Mouse (Mus musculus): Measurements from ENCODE around the gene Ppp1r1c. TPM values are rescaled to one million over a fixed set of nuclear protein-coding genes. Genes with fewer than 3 reads are reported as not detected.

The Ppp1r1c gene
- polyA plus RNA-seq, 1 experiment from 2014 or later, result not detected

GRCm38 (mm10) chr2:79751685-79752084, 44.1 kb downstream of the Ppp1r1c start:
- H3K9me3 ChIP-seq (ENCODE audit: control insufficient read depth, low read length), result no peaks in the 10 kb centered on the region
- H3K4me1 ChIP-seq (replicated peaks; ENCODE audit: control insufficient read depth, insufficient read depth), result no peaks in the 10 kb centered on the region
- DNase-seq (ENCODE audit: low spot score) (no peak), ATAC-seq (ENCODE audit: low FRiP score, low TSS enrichment) (no peak)
- no peak overlapping the region for H3K9ac ChIP-seq (ENCODE audit: low read length)
- no peak overlapping the region for H3K4me2 ChIP-seq (replicated peaks; ENCODE audit: low read depth)
- H3K36me3 ChIP-seq (ENCODE audit: control insufficient read depth, insufficient read depth, low read length), result no peaks in the 10 kb centered on the region
- WGBS, result 74% methylated on average over 3 of the region's 3 CpGs
- TF ChIP-seq EP300 (optimal IDR thresholded peaks at IDR 0.05), result no peak
- TF ChIP-seq CTCF (IDR thresholded peaks at IDR 0.05; ENCODE audit: low read depth), result no peak
- no peak overlapping the region for H3K27ac ChIP-seq (replicated peaks)
- no peak overlapping the region for H3K4me3 ChIP-seq (ENCODE audit: low read depth, low read length)
- H3K27me3 ChIP-seq (ENCODE audit: control insufficient read depth, insufficient read depth, low read length), result no peaks in the 10 kb centered on the region

- no peaks in the 10 kb centered on the region for H3K9me3 ChIP-seq (ENCODE audit: control insufficient read depth, low read length)
- no peak for DNase-seq (ENCODE audit: low spot score)
- H3K27me3 ChIP-seq (ENCODE audit: control insufficient read depth, insufficient read depth, low read length), result no peaks in the 10 kb centered on the region
- H3K9ac ChIP-seq (ENCODE audit: low read length), result no peak overlapping the region
- H3K4me3 ChIP-seq (ENCODE audit: low read depth, low read length), result no peak overlapping the region
- TF ChIP-seq EP300 (optimal IDR thresholded peaks at IDR 0.05) (no peak), CTCF (IDR thresholded peaks at IDR 0.05; ENCODE audit: low read depth) (no peak)
- no peaks in the 10 kb centered on the region for H3K36me3 ChIP-seq (ENCODE audit: control insufficient read depth, insufficient read depth, low read length)
- H3K27ac ChIP-seq (replicated peaks), result no peak overlapping the region
- 53% methylated on average over 4 of the region's 4 CpGs for WGBS
- ATAC-seq (ENCODE audit: low FRiP score, low TSS enrichment), result no peak
- H3K4me2 ChIP-seq (replicated peaks; ENCODE audit: low read depth), result no peak overlapping the region
- H3K4me1 ChIP-seq (replicated peaks; ENCODE audit: control insufficient read depth, insufficient read depth), result no peaks in the 10 kb centered on the region
Measured at GRCm38 (mm10) chr2:79760018-79760417, 52.4 kb downstream of the Ppp1r1c start.

- no peak for TF ChIP-seq CTCF (IDR thresholded peaks at IDR 0.05; ENCODE audit: low read depth)
- TF ChIP-seq EP300 (optimal IDR thresholded peaks at IDR 0.05), result no peak
- Histone ChIP-seq H3K4me1 (replicated peaks; ENCODE audit: control insufficient read depth, insufficient read depth) (no peaks in the 10 kb centered on the region), H3K36me3 (ENCODE audit: control insufficient read depth, insufficient read depth, low read length) (no peaks in the 10 kb centered on the region), H3K4me3 (ENCODE audit: low read depth, low read length) (no peak overlapping the region), H3K27me3 (ENCODE audit: control insufficient read depth, insufficient read depth, low read length) (no peaks in the 10 kb centered on the region), H3K9ac (ENCODE audit: low read length) (no peak overlapping the region), H3K9me3 (ENCODE audit: control insufficient read depth, low read length) (no peaks in the 10 kb centered on the region), H3K4me2 (replicated peaks; ENCODE audit: low read depth) (no peak overlapping the region), H3K27ac (replicated peaks) (no peak overlapping the region)
- WGBS, result 51% methylated on average over 6 of the region's 6 CpGs
- ATAC-seq (ENCODE audit: low FRiP score, low TSS enrichment) (no peak), DNase-seq (ENCODE audit: low spot score) (no peak)
Measured at GRCm38 (mm10) chr2:79762723-79763388, 55.3 kb downstream of the Ppp1r1c start.

- WGBS, result 51% methylated on average over 3 of the region's 3 CpGs
- TF ChIP-seq CTCF (IDR thresholded peaks at IDR 0.05; ENCODE audit: low read depth) (no peak), EP300 (optimal IDR thresholded peaks at IDR 0.05) (no peak)
- no peaks in the 10 kb centered on the region for H3K36me3 ChIP-seq (ENCODE audit: control insufficient read depth, insufficient read depth, low read length)
- no peak overlapping the region for H3K4me2 ChIP-seq (replicated peaks; ENCODE audit: low read depth)
- no peaks in the 10 kb centered on the region for H3K27me3 ChIP-seq (ENCODE audit: control insufficient read depth, insufficient read depth, low read length)
- ATAC-seq (ENCODE audit: low FRiP score, low TSS enrichment) (no peak), DNase-seq (ENCODE audit: low spot score) (no peak)
- no peak overlapping the region for H3K27ac ChIP-seq (replicated peaks)
- H3K4me3 ChIP-seq (ENCODE audit: low read depth, low read length), result no peak overlapping the region
- H3K9ac ChIP-seq (ENCODE audit: low read length), result no peak overlapping the region
- no peaks in the 10 kb centered on the region for H3K9me3 ChIP-seq (ENCODE audit: control insufficient read depth, low read length)
- no peaks in the 10 kb centered on the region for H3K4me1 ChIP-seq (replicated peaks; ENCODE audit: control insufficient read depth, insufficient read depth)
Measured at GRCm38 (mm10) chr2:79765032-79765431, 57.5 kb downstream of the Ppp1r1c start.

- no peaks in the 10 kb centered on the region for H3K9me3 ChIP-seq (ENCODE audit: control insufficient read depth, low read length)
- no peaks in the 10 kb centered on the region for H3K27me3 ChIP-seq (ENCODE audit: control insufficient read depth, insufficient read depth, low read length)
- 53% methylated on average over 7 of the region's 7 CpGs for WGBS
- no peak overlapping the region for H3K4me2 ChIP-seq (replicated peaks; ENCODE audit: low read depth)
- DNase-seq (ENCODE audit: low spot score), result no peak
- H3K9ac ChIP-seq (ENCODE audit: low read length), result no peak overlapping the region
- no peak overlapping the region for H3K27ac ChIP-seq (replicated peaks)
- H3K4me3 ChIP-seq (ENCODE audit: low read depth, low read length), result no peak overlapping the region
- ATAC-seq (ENCODE audit: low FRiP score, low TSS enrichment), result peak; percentile 79; the same call in 1 of the 2 replicates
- H3K4me1 ChIP-seq (replicated peaks; ENCODE audit: control insufficient read depth, insufficient read depth), result no peaks in the 10 kb centered on the region
- no peak for TF ChIP-seq CTCF (IDR thresholded peaks at IDR 0.05; ENCODE audit: low read depth)
- no peak for TF ChIP-seq EP300 (optimal IDR thresholded peaks at IDR 0.05)
- no peaks in the 10 kb centered on the region for H3K36me3 ChIP-seq (ENCODE audit: control insufficient read depth, insufficient read depth, low read length)
Measured at GRCm38 (mm10) chr2:79765723-79766122, 58.1 kb downstream of the Ppp1r1c start.

- no peak overlapping the region for H3K4me2 ChIP-seq (replicated peaks; ENCODE audit: low read depth)
- no peaks in the 10 kb centered on the region for H3K4me1 ChIP-seq (replicated peaks; ENCODE audit: control insufficient read depth, insufficient read depth)
- TF ChIP-seq CTCF (IDR thresholded peaks at IDR 0.05; ENCODE audit: low read depth) (no peak), EP300 (optimal IDR thresholded peaks at IDR 0.05) (no peak)
- no peak overlapping the region for H3K27ac ChIP-seq (replicated peaks)
- H3K9ac ChIP-seq (ENCODE audit: low read length), result no peak overlapping the region
- no peak overlapping the region for H3K4me3 ChIP-seq (ENCODE audit: low read depth, low read length)
- H3K36me3 ChIP-seq (ENCODE audit: control insufficient read depth, insufficient read depth, low read length), result no peaks in the 10 kb centered on the region
- no peaks in the 10 kb centered on the region for H3K27me3 ChIP-seq (ENCODE audit: control insufficient read depth, insufficient read depth, low read length)
- no peak for DNase-seq (ENCODE audit: low spot score)
- no peaks in the 10 kb centered on the region for H3K9me3 ChIP-seq (ENCODE audit: control insufficient read depth, low read length)
- peak; percentile 56 for ATAC-seq (ENCODE audit: low FRiP score, low TSS enrichment)
- WGBS, result 60% methylated on average over 2 of the region's 2 CpGs
Measured at GRCm38 (mm10) chr2:79768625-79769024, 61.0 kb downstream of the Ppp1r1c start.
